Mouse (Mus musculus): Measurements from ENCODE around the gene H2-Eb1.

The H2-Eb1 gene

DNA sequence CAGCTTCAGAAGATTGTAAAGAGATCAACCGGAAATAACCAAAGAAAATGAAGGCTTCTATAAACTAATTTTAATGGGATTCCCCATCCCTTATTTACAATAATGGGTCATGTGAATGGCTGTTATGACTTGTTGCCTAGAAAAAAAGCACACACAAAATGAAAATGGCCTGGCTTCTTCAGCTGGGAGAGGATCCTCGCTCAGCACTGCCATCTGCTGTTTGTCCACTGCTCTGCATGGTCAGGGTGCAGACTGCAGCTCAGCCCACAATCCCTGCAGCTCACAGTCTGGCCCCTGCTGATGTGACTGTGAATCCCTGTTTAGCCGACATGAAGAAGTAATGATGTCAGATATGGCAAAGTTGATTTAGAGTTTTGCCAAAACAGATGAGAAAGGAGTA is 7.7 kb downstream of the H2-Eb1 start:
- CTCF ChIA-PET: interaction anchor here (0.7 to 1.6 kb wide), 6 partner anchors 12 to 63 kb away, joined by 3 to 6 read pairs (median 4); partner anchors contain the start of gene H2-Eb2

GRCm38 (mm10) chr17:34314286-34314685 is 8.6 kb downstream of the H2-Eb1 start:
- CTCF ChIA-PET: interaction anchor here (0.7 to 1.4 kb wide), 3 partner anchors 11 to 34 kb away, joined by 3 read pairs; partner anchors contain the start of gene H2-Eb2

GRCm38 (mm10) chr17:34315512-34315911 is 9.8 kb downstream of the H2-Eb1 start:
- CTCF ChIA-PET: interaction anchor here (1.0 kb wide), 1 partner anchor 44 kb away, joined by 4 read pairs; no protein-coding TSS in a partner anchor

DNA sequence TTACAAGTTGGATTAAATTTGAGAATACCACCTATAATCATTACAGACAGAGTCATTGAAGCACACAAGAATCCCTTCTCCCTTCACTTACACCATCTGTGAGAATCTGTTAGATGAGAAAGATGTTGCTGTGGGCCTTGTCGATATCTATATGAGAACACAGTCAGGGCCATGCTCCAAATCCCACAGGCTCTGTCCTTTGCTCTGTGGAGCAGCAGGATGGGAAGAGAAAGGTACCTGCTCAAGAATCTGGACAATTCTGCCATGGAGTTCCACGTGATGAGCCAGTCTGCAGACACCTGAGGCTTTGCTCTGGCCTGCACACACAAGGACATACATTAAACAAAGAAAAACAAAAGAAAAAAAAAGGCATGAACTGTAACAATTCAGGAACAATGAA is 11.0 kb downstream of the H2-Eb1 start:
- CTCF ChIA-PET: no interaction called here

- CTCF ChIA-PET: no interaction called here
These were observed 11.6 kb downstream of the H2-Eb1 start for GRCm38 (mm10) chr17:34317275-34317674.

GRCm38 (mm10) chr17:34325436-34325835 is 19.8 kb downstream of the H2-Eb1 start, which contains the start of gene H2-Eb2:
Gene H2-Eb2, plus strand, starts transcription at chr17:34325665.
- CTCF ChIA-PET: interaction anchor here (0.7 to 1.3 kb wide), 2 partner anchors 12 to 58 kb away, joined by 3 read pairs; no protein-coding TSS in a partner anchor

DNA sequence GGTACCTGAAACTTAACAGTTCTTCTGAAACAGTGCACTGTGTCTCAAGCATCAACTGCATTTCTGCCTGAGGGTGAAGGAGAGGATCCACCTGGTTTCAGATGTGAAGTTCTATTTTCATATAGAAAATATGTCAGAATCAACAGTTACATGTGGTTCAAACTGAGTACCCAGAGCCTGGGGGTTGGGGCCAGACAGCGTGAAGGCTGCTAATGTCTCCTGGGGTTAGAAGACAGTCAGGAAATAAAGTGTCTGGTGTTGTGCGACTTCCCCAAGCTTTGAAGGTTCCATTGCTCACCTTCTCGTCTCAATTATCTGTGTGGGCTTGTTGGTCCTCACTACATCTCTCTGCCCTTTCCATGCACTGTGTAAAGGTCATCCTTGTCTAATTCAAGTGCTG is 20.7 kb downstream of the H2-Eb1 start:
- CTCF ChIA-PET: no interaction called here

GRCm38 (mm10) chr17:34329807-34330206 is 24.1 kb downstream of the H2-Eb1 start:
- CTCF ChIA-PET: interaction anchor here (0.7 kb wide), 1 partner anchor 237 kb away, joined by 4 read pairs; no protein-coding TSS in a partner anchor

- CTCF ChIA-PET: no interaction called here
These were observed 25.5 kb downstream of the H2-Eb1 start for GRCm38 (mm10) chr17:34331200-34331599.

DNA sequence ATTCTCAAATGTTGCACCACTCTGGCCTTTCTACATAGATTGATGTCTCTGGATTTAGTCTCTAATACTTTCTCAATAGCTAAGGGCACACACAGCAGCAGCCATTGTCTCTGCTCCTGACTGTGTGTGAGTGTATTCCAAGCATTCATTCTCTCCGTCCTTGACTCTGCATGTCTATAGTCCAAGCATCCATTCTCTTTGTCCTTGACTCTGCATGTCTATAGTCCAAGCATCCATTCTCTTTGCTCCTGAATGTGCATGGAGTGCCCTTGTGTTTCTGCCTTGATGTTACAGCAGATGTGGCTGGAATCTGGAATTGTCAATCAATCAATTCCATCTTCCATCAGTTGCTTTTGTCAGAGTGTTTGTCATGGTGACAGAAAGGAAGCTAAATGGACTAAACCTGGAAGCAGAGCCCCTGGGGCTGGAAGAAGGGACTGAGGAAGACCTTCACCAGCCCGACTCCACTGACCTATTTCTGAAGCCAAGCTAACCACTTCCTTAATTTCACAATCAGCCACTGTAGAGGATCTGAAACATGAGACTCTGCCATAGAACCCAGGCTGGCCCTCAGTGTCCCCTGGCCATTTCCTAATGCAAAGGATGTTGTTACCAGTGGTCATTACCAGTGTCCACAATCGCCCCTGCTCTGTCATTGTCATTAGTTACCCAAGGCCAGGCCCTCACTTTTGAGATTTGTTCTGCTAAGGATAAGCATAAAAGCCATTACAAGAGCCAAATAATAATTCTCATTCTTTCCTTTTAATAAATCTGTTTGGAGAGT is 35.1 kb downstream of the H2-Eb1 start:
- CTCF ChIA-PET: interaction anchor here (0.6 kb wide), 1 partner anchor 844 kb away, joined by 3 read pairs; no protein-coding TSS in a partner anchor

GRCm38 (mm10) chr17:34344882-34345281 is 39.2 kb downstream of the H2-Eb1 start:
- CTCF ChIA-PET: no interaction called here

- CTCF ChIA-PET: no interaction called here
These were observed 39.8 kb downstream of the H2-Eb1 start for GRCm38 (mm10) chr17:34345486-34345885.

DNA sequence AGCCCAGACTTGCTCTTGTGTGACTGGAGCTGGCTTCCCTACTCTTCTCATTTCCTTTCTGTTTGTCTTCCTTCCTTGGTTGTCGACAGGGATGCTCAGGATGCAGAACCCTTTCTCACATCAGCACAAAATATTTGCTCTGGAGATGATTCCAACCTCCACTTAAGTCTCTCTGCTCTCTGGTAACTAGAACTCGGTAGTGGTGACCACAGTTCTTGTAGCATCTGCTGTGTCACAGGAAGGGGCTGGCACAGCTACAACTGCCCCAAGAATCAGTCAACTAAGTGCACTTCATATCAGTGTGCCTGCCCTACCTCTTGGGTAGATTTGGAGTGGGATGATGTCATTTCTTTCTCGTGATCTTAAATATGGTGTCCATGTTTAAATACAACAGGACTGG is 40.4 kb downstream of the H2-Eb1 start:
- CTCF ChIA-PET: interaction anchor here (0.7 to 1.7 kb wide), 3 partner anchors 8 to 57 kb away, joined by 3 to 5 read pairs (median 5); no protein-coding TSS in a partner anchor

GRCm38 (mm10) chr17:34347606-34348308 is 42.1 kb downstream of the H2-Eb1 start:
- CTCF ChIA-PET: interaction anchor here (0.6 to 1.7 kb wide), 6 partner anchors 9 to 702 kb away, joined by 3 to 6 read pairs (median 5); partner anchors contain the start of gene Clic1

DNA sequence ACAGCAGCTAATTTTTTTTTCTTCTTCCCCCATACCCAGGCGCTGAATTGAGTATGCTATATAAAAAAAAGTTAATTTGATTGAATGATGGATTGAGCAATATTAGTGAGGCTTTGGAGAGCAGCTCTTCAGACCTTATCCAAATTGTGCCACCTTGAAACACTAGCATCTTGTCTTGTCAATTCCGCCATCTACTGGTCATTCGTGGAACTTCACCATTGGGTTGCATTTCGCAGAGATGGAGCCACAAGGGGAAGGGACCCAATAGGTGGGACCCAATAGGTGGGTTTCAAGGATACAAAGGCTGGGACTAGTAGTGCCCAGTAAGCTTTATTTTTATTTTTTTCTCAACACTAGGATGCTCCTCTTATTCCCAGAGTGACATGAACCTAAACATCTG is 43.8 kb downstream of the H2-Eb1 start:
- CTCF ChIA-PET: interaction anchor here (0.6 to 1.4 kb wide), 10 partner anchors 24 to 265 kb away, joined by 3 to 6 read pairs (median 4); partner anchors contain the start of gene H2-Aa

GRCm38 (mm10) chr17:34354539-34354938 is 48.9 kb downstream of the H2-Eb1 start, which contains the start of gene Btnl2:
Gene Btnl2, plus strand, starts transcription at chr17:34354822.
- CTCF ChIA-PET: interaction anchor here (1.1 kb wide), 1 partner anchor 27 kb away, joined by 3 read pairs; no protein-coding TSS in a partner anchor

DNA sequence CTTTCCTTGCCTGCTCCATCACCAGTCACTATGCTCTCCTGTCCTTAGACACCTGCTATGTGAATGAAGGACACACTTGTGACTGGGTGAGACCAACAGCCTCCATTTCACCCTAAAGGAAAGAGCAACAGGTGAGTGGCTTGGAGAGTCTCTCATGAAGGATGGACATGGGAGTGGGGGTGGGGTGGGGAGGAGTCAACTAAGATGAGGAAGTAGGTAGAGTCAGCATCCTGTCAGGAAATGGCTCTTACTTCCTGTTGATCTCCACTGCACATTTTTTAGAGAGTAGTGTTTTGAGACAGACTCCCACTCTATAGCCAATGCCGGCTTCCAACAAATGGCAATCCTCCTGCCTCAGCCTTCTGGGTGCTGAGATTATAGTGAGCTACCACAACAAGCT is 49.3 kb downstream of the H2-Eb1 start:
- CTCF ChIA-PET: interaction anchor here (1.1 kb wide), 1 partner anchor 28 kb away, joined by 3 read pairs; no protein-coding TSS in a partner anchor

GRCm38 (mm10) chr17:34362954-34363546 is 57.4 kb downstream of the H2-Eb1 start:
- CTCF ChIA-PET: interaction anchor here (0.6 to 1.9 kb wide), 2 partner anchors 12 kb away, joined by 3 to 6 read pairs; no protein-coding TSS in a partner anchor

DNA sequence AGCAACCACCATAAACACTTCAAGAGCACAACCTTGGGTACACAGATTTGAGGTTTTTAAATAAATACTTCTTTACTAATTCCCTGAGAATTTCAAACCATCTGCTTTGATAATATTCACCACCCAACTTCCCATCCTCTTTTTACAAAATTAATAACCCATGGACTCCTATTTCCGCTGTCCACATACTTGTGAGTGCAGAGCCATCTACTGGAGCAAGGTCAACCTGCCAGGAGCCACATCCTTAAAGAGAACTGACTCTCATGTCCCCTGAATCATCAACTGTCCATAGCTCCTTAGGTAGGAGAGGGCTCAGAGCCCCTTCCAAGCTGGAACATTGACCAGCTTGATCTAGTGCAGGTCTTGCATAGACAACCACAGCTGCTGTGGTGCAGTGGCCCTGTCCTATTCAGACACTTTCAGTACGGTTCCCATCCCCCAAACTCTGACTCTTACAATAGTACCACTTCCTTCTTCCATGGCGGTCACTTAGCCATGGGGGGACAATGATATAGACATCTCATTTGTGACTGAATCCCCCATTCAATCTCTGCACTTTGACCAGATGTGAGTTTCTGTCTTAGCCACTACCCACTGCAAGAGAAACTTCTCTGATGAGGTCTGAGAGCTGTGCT is 58.1 kb downstream of the H2-Eb1 start:
- CTCF ChIA-PET: interaction anchor here (0.6 to 1.9 kb wide), 2 partner anchors 12 to 13 kb away, joined by 3 to 6 read pairs; no protein-coding TSS in a partner anchor

GRCm38 (mm10) chr17:34365031-34365430 is 59.4 kb downstream of the H2-Eb1 start:
- CTCF ChIA-PET: no interaction called here
